Mouse (Mus musculus) CH12.LX (cell line): ENCODE data around the gene Cfap45.

Source experiments
- BHLHE40 ChIP-seq: IDR thresholded peaks from 2 replicates; pipeline ENCODE4 v1.6.1; 2011; ENCODE audit warnings: mild to moderate bottlenecking, low read depth, low read length, improper control_type of control experiment
- CTCF ChIP-seq, 2 experiments: IDR thresholded peaks in 1 of 2; conservative IDR thresholded peaks in 1 of 2; 2 replicates each; pipeline ENCODE4 v1.5.1; 2011 to 2012; ENCODE audit warnings: low read depth in 2 of 2, low read length in 2 of 2, improper control_type of control experiment in 1 of 2, inconsistent platforms in 1 of 2, mild to moderate bottlenecking in 1 of 2, moderate library complexity in 1 of 2
- E2F4 ChIP-seq: IDR thresholded peaks from 2 replicates; pipeline ENCODE4 v1.6.1; 2011; ENCODE audit warnings: low read depth, low read length, improper control_type of control experiment; ENCODE audit not compliant: insufficient replicate concordance
- EP300 ChIP-seq: IDR thresholded peaks from 2 replicates; pipeline ENCODE4 v1.6.1; 2011; ENCODE audit warnings: low read length, improper control_type of control experiment
- GABPA ChIP-seq: IDR thresholded peaks from 2 replicates; pipeline ENCODE4 v1.6.1; 2012; ENCODE audit warnings: low read depth, low read length, improper control_type of control experiment, inconsistent platforms; ENCODE audit not compliant: insufficient replicate concordance
- MAX ChIP-seq: IDR thresholded peaks from 2 replicates; pipeline ENCODE4 v1.6.1; 2011; ENCODE audit warnings: low read length, improper control_type of control experiment
- NELFE ChIP-seq: IDR thresholded peaks from 2 replicates; pipeline ENCODE4 v1.6.1; 2011; ENCODE audit warnings: low read depth, low read length, improper control_type of control experiment
- POLR2A ChIP-seq: IDR thresholded peaks from 2 replicates; pipeline ENCODE4 v1.6.1; 2011; ENCODE audit warnings: low read depth, mild to moderate bottlenecking, improper control_type of control experiment, low read length
- RCOR1 ChIP-seq: conservative IDR thresholded peaks from 2 replicates; pipeline ENCODE4 v1.6.1; 2012; ENCODE audit warnings: low read depth, mild to moderate bottlenecking, inconsistent platforms, low read length, improper control_type of control experiment
- SIN3A ChIP-seq: IDR thresholded peaks from 2 replicates; pipeline ENCODE4 v1.6.1; 2012; ENCODE audit warnings: low read length, improper control_type of control experiment, inconsistent platforms
- USF2 ChIP-seq: conservative IDR thresholded peaks from 2 replicates; pipeline ENCODE4 v1.6.1; 2011; ENCODE audit warnings: low read depth, low read length, improper control_type of control experiment
- ZC3H11A ChIP-seq: IDR thresholded peaks from 2 replicates; pipeline ENCODE4 v1.6.1; 2012; ENCODE audit warnings: low read depth, mild to moderate bottlenecking, inconsistent platforms, low read length, improper control_type of control experiment
- ZNF384 ChIP-seq: IDR thresholded peaks from 2 replicates; pipeline ENCODE4 v1.6.1; 2012; ENCODE audit warnings: low read depth, low read length, improper control_type of control experiment, inconsistent platforms

- TF ChIP-seq SIN3A (no peak), E2F4 (no peak), EP300 (no peak), NELFE (no peak), CTCF (conservative IDR thresholded peaks at IDR 0.05 in 1 of 2, IDR thresholded peaks at IDR 0.05 in 1 of 2; ENCODE audit: low read depth in 2 of 2, low read length in 2 of 2) (no peak), ZC3H11A (no peak), ZNF384 (no peak), GABPA (no peak), POLR2A (no peak), BHLHE40 (no peak), USF2 (no peak), RCOR1 (no peak), MAX (no peak)
These were observed 35.9 kb upstream of the Cfap45 start for GRCm38 (mm10) chr1:172484671-172485070.
